14 mouse cellular contexts compared by ENCODE assay signal in the genomic region with DNA sequence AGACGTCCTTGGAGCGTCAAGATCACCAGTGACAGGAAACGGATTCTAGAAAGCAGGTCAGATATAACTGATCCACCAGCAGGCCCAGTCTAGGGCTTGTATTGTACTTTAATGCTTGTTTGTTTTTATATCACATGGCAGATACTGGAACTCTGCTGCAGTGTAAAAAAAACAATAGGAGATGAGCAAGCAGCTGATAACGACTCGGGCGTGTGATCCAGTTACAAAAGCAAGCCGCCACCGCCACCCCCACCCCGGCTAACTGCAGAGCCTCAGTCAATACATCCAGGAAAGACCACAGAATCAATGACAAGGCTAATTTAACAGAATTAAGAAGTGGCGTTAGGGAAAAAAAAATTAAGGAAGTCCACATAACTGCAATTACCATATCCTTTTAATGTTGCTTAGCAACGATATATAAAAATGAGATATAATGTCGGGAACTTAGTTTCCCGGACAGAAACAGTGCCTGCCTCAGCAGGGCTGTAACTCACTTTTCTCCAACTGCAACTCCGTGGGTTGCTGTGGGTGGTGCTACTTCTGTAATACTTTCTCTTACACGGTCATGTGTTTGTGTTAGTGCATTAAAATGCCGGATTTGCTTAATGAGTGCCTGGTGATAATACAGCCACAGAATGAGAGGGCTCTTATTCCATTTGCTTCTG.
DNase-seq lines count a peak whose midpoint lies in the region; ATAC-seq and TF ChIP-seq lines count a peak whose summit lies in the region.
"Had no signal": no experiment of that assay in that cellular context is flagged by ENCODE, and none has a peak within 500 bp of the region (broad histone marks: within the 10 kb centered on the region; RNA-seq: fewer than 3 reads in every experiment).

No protein-coding gene starts in this region.

- peaks cover 43% of the 10 kb centered on the region for H3K4me1 ChIP-seq in hindbrain, embryonic 13.5 days (replicated peaks)
- peaks cover 29% of the 10 kb centered on the region for H3K4me1 ChIP-seq in midbrain, embryonic 15.5 days

- no peaks in the 10 kb centered on the region for H3K9me3 ChIP-seq in hindbrain, embryonic 13.5 days
- no peaks in the 10 kb centered on the region for H3K9me3 ChIP-seq in midbrain, embryonic 15.5 days

- H3K36me3 ChIP-seq in hindbrain, embryonic 13.5 days: no peaks in the 10 kb centered on the region
- no peaks in the 10 kb centered on the region for H3K36me3 ChIP-seq in midbrain, embryonic 15.5 days (replicated peaks)

- TF ChIP-seq CTCF in layer of hippocampus, adult 2 months (conservative IDR thresholded peaks at IDR 0.05): peak; percentile 26

- no peak for DNase-seq in layer of hippocampus, adult 2 months (ENCODE audit: low spot score in 2 of 2)
- no peak for DNase-seq in layer of hippocampus, adult 9-10 months (ENCODE audit: low spot score)
- DNase-seq in ZHBTc4 (ENCODE audit: low read depth, low spot score) (peak; percentile 15), MN1 (ENCODE audit: low spot score) (no peak)
- no peak for DNase-seq in thymus, postnatal 10 days (ENCODE audit: low spot score in 2 of 2)
- DNase-seq in adrenal gland, postnatal 4 days (ENCODE audit: low spot score in 2 of 2): no peak
- DNase-seq: cerebellum, adult 2 months; right cerebral cortex, postnatal 14 days; thymus, adult 2 months had no signal

- 18% methylated on average over 16 of the region's 16 CpGs for WGBS in hindbrain, embryonic 13.5 days
- WGBS in midbrain, embryonic 15.5 days: 32% methylated on average over 16 of the region's 16 CpGs

- no peak overlapping the region; the same call in 1 of the 2 replicates for H3K9ac ChIP-seq in hindbrain, embryonic 13.5 days
- no peak overlapping the region for H3K9ac ChIP-seq in midbrain, embryonic 15.5 days

- no peak overlapping the region for H3K4me3 ChIP-seq in layer of hippocampus, adult 2 months
- no peak overlapping the region for H3K4me3 ChIP-seq in hindbrain, embryonic 13.5 days
- no peak overlapping the region for H3K4me3 ChIP-seq in midbrain, embryonic 15.5 days
- H3K4me3 ChIP-seq: erythroblast, embryonic 14.5 days; megakaryocyte, embryonic 14.5 days had no signal

- H3K4me2 ChIP-seq in hindbrain, embryonic 13.5 days: 0 out of 2 replicates have a peak overlapping the region, but pooled peaks have one; percentile 6
- no peak overlapping the region for H3K4me2 ChIP-seq in midbrain, embryonic 15.5 days

- ATAC-seq in hindbrain, embryonic 13.5 days (ENCODE audit: low FRiP score): no peak
- ATAC-seq in midbrain, embryonic 15.5 days (replicated peaks): 0 out of 2 replicates have a peak, but pooled peaks have one; percentile 21
- ATAC-seq: activated CD4-positive, CD25-positive, alpha-beta regulatory T cell, adult 4 months had no signal

- H3K27me3 ChIP-seq in hindbrain, embryonic 13.5 days: no peaks in the 10 kb centered on the region
- no peaks in the 10 kb centered on the region for H3K27me3 ChIP-seq in midbrain, embryonic 15.5 days (replicated peaks)

- no peak overlapping the region for H3K27ac ChIP-seq in layer of hippocampus, adult 2 months
- H3K27ac ChIP-seq in hindbrain, embryonic 13.5 days: peak overlapping the region; percentile 73
- no peak overlapping the region for H3K27ac ChIP-seq in midbrain, embryonic 15.5 days
